Mouse (Mus musculus): ENCODE data around the gene Acsf2.
"Not testable (repeated sequence)": the region's sequence is repeated elsewhere in the genome, so short reads cannot be mapped to it uniquely, and the experiment has no call there.

- not testable (repeated sequence) for TF ChIP-seq CTCF (IDR thresholded peaks at IDR 0.05; ENCODE audit: low read depth, low read length); TAL1 (conservative IDR thresholded peaks at IDR 0.05; ENCODE audit: low read depth, low read length); GATA2 (IDR thresholded peaks at IDR 0.05; ENCODE audit: borderline replicate concordance, low read depth, low read length); GATA1 (IDR thresholded peaks at IDR 0.05; ENCODE audit: borderline replicate concordance, low read length); POLR2AphosphoS5 (IDR thresholded peaks at IDR 0.05; ENCODE audit: insufficient replicate concordance, low read depth, low read length)
Observed at GRCm38 (mm10) chr11:94651241-94651640, 49.6 kb upstream of the Acsf2 start.
